Comparison of ENCODE assay signal across 30 mouse cellular contexts in genomic region chr8:119616811-119617210, GRCm38 (mm10). TPM values are rescaled to one million over a fixed set of nuclear protein-coding genes. Genes with fewer than 3 reads are reported as not detected.
"Had no signal": no experiment of that assay in that cellular context is flagged by ENCODE, and none has a peak within 500 bp of the region (broad histone marks: within the 10 kb centered on the region; RNA-seq: fewer than 3 reads in every experiment).

No protein-coding gene starts in this region.

- H3K4me3 ChIP-seq: heart, embryonic 13.5 days; heart, embryonic 15.5 days; hindbrain, embryonic 12.5 days; kidney, embryonic 15.5 days; layer of hippocampus, adult 2 months; left cerebral cortex, adult 2 months; limb, embryonic 10.5 days; limb, embryonic 12.5 days; liver, embryonic 12.5 days had no signal

- H3K27me3 ChIP-seq: kidney, embryonic 15.5 days had no signal

- H3K4me2 ChIP-seq: heart, embryonic 11.5 days; heart, embryonic 13.5 days; heart, embryonic 15.5 days; hindbrain, embryonic 12.5 days; hindbrain, embryonic 14.5 days; kidney, embryonic 15.5 days; limb, embryonic 12.5 days; liver, embryonic 12.5 days had no signal

- ATAC-seq: hindbrain, postnatal 0 days; intestine, embryonic 16.5 days; liver, embryonic 12.5 days had no signal

- DNase-seq: gastrocnemius, postnatal 10 days; gastrocnemius, postnatal 25 days; heart, postnatal 14 days; kidney, adult 11 months; kidney, adult 2 months; kidney, adult 9 months; kidney, postnatal 14 days; liver had no signal

- H3K27ac ChIP-seq: heart, embryonic 13.5 days; heart, embryonic 15.5 days; hindbrain, embryonic 12.5 days; hindbrain, embryonic 14.5 days; hindbrain, postnatal 0 days; kidney, embryonic 15.5 days; kidney, postnatal 0 days; layer of hippocampus, adult 2 months; left cerebral cortex, adult 2 months; limb, embryonic 10.5 days; limb, embryonic 12.5 days; liver, embryonic 12.5 days; liver, embryonic 14.5 days had no signal

- H3K9ac ChIP-seq: heart, embryonic 13.5 days; heart, embryonic 15.5 days; hindbrain, embryonic 12.5 days; hindbrain, embryonic 14.5 days; kidney, embryonic 15.5 days; limb, embryonic 12.5 days; liver, embryonic 12.5 days; liver, embryonic 14.5 days had no signal

- H3K9me3 ChIP-seq: heart, embryonic 13.5 days; heart, embryonic 15.5 days; hindbrain, embryonic 12.5 days; kidney, embryonic 15.5 days; limb, embryonic 10.5 days; limb, embryonic 12.5 days; liver, embryonic 12.5 days had no signal

- H3K36me3 ChIP-seq: heart, embryonic 13.5 days; heart, embryonic 15.5 days; hindbrain, embryonic 12.5 days; kidney, embryonic 15.5 days; limb, embryonic 10.5 days; limb, embryonic 12.5 days; liver, embryonic 12.5 days had no signal

- H3K4me1 ChIP-seq: kidney, embryonic 15.5 days; limb, embryonic 12.5 days; liver, embryonic 12.5 days had no signal

RNA-seq across cellular contexts. Expression of gene Adad2, which starts 4.3 kb away (rescaled TPM):
- total RNA-seq: gastrocnemius, postnatal 10 days; heart, adult 18-20 months; heart, adult 8-10 months; heart, postnatal 14 days; heart, postnatal 36 days; hematopoietic stem cell, adult 5-6 weeks had no signal
- polyA plus RNA-seq: heart, embryonic 11.5 days; heart, embryonic 13.5 days; heart, embryonic 15.5 days; heart, postnatal 0 days; hindbrain, embryonic 14.5 days; kidney, adult 2 months; kidney, embryonic 15.5 days; kidney, postnatal 0 days; limb, embryonic 10.5 days; liver, embryonic 12.5 days; liver, embryonic 14.5 days; liver, embryonic 16.5 days had no signal

RNA-seq across cellular contexts. Expression of gene Kcng4, which starts 18.7 kb away (rescaled TPM):
- total RNA-seq: hematopoietic stem cell, adult 5-6 weeks had no signal
- polyA plus RNA-seq: heart, embryonic 11.5 days; heart, embryonic 13.5 days; heart, embryonic 15.5 days; hindbrain, embryonic 12.5 days; limb, embryonic 10.5 days; liver, embryonic 12.5 days; liver, embryonic 14.5 days; liver, embryonic 16.5 days had no signal

RNA-seq across cellular contexts. Expression of gene Dnaaf1, which starts 41.8 kb away (rescaled TPM):
- total RNA-seq: gastrocnemius, adult 18-20 months; gastrocnemius, postnatal 10 days; gastrocnemius, postnatal 25 days; heart, adult 8-10 months; heart, postnatal 36 days; hematopoietic stem cell, adult 5-6 weeks; hindbrain, postnatal 0 days had no signal
- polyA plus RNA-seq: limb, embryonic 12.5 days had no signal
